Mouse (Mus musculus): ENCODE measurements at regions not wholly inside any gene's neighbourhood (a gene's known extent, or its start where the extent isn't known, plus 50 kb on each side); places are given as distances from the start of the nearest gene placed in this dataset.

DNA sequence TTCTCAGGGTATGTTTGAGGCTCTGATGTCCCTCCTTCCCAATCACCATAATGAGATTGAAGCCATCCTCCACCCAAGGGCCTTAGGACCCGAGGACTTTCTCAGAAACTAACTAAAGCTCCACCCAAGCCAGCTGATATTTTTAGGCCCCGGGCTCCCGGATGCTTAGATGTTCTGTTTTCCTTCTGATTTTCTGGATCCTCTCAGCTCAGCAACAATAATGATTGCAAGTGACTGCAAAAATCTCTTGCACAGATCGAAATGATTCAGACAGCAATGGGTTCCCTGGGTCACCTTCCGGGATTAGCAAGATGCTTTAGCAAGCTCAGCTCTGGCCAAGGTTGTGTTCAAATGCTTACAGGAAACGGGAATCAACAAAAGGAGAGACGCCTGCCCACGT is 168.1 kb upstream of the Serp2 start:
- TF ChIP-seq CTCF (IDR thresholded peaks at IDR 0.05; ENCODE audit: low read depth) (no peak), EP300 (optimal IDR thresholded peaks at IDR 0.05) (no peak)

Measured in stomach, postnatal 0 days (tissue).